Comparison of ENCODE assay signal across 8 mouse cellular contexts in the genomic region with DNA sequence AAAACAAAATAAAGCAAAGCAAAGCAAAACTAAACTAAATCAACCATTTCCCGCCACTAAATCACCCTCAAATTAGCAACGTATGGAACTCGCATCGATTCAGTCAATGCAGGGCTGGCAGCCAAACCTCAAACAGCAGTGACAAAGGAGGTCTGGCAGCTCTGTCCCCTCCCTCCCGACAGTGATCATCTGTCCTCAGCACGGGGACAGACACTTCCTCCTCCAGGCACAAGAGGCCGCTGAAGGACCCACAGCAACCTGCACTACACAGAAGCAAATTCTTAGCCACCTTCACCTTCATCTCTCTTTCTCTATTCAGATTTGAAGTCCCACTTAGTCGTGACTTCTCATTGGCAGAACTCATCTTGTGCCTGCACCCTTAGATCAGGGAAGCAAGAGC. TPM values are rescaled to one million over a fixed set of nuclear protein-coding genes. Genes with fewer than 3 reads are reported as not detected.
A peak's percentile ranks its signal among the peaks of the same experiment; 100 is the strongest.
DNase-seq lines count a peak whose midpoint lies in the region; ATAC-seq and TF ChIP-seq lines count a peak whose summit lies in the region.

No protein-coding gene starts in this region.

- no peaks in the 10 kb centered on the region for H3K9me3 ChIP-seq in ES-Bruce4 (replicated peaks; ENCODE audit: control insufficient read depth, insufficient read depth, low read length, poor library complexity, severe bottlenecking)
- no peaks in the 10 kb centered on the region for H3K9me3 ChIP-seq in intestine, postnatal 0 days (ENCODE audit: control insufficient read depth)
- H3K9me3 ChIP-seq in liver, postnatal 0 days (ENCODE audit: low read length) = no peaks in the 10 kb centered on the region
- no peaks in the 10 kb centered on the region for H3K9me3 ChIP-seq in neural tube, embryonic 11.5 days (ENCODE audit: control insufficient read depth, low read length)

- no peak for ATAC-seq in intestine, postnatal 0 days
- ATAC-seq in liver, postnatal 0 days = 0 out of 2 replicates have a peak, but pooled peaks have one; percentile 7
- no peak; the same call in 1 of the 2 replicates for ATAC-seq in neural tube, embryonic 11.5 days (ENCODE audit: insufficient read depth, low FRiP score, low TSS enrichment)

- TF ChIP-seq CTCF in ES-Bruce4 (IDR thresholded peaks at IDR 0.05; ENCODE audit: low read depth, low read length) = peak; percentile 74
- peak; percentile 80 for TF ChIP-seq CTCF in intestine, postnatal 0 days (IDR thresholded peaks at IDR 0.05; ENCODE audit: low read depth)
- TF ChIP-seq CTCF in liver, postnatal 0 days (IDR thresholded peaks at IDR 0.05; ENCODE audit: low read depth) = peak; percentile 94

- peak; percentile 60 for DNase-seq in 3134 (ENCODE audit: extremely low read depth, insufficient read length, low spot score)
- DNase-seq in cerebellum, adult 9-10 months = peak; percentile 89
- DNase-seq in gastrocnemius, postnatal 25 days = peak; percentile 46
- peak; percentile 80 for DNase-seq in liver, postnatal 0 days
- DNase-seq in neural tube, embryonic 11.5 days (ENCODE audit: low spot score) = peak; percentile 53
- DNase-seq in thymus, postnatal 10 days (ENCODE audit: low spot score in 2 of 2) = peak; percentile 56 to 62

- H3K4me3 ChIP-seq in ES-Bruce4 (ENCODE audit: low read depth, low read length) = no peak overlapping the region
- H3K4me3 ChIP-seq in intestine, postnatal 0 days (ENCODE audit: low read depth, low read length) = no peak overlapping the region
- no peak overlapping the region for H3K4me3 ChIP-seq in liver, postnatal 0 days (ENCODE audit: low read depth, low read length)
- no peak overlapping the region for H3K4me3 ChIP-seq in neural tube, embryonic 11.5 days (ENCODE audit: low read depth, low read length)

- TF ChIP-seq EP300 in ES-Bruce4 (IDR thresholded peaks at IDR 0.05; ENCODE audit: insufficient read depth, low read depth, low read length) = no peak
- no peak for TF ChIP-seq EP300 in liver, postnatal 0 days (IDR thresholded peaks at IDR 0.05; ENCODE audit: low read depth)

- peak overlapping the region; percentile 39; the same call in 1 of the 2 replicates for H3K4me2 ChIP-seq in intestine, postnatal 0 days (replicated peaks; ENCODE audit: low read depth)
- no peak overlapping the region for H3K4me2 ChIP-seq in liver, postnatal 0 days (ENCODE audit: low read depth, low read length)
- no peak overlapping the region for H3K4me2 ChIP-seq in neural tube, embryonic 11.5 days (ENCODE audit: low read depth)

- no peaks in the 10 kb centered on the region for H3K36me3 ChIP-seq in ES-Bruce4 (ENCODE audit: control insufficient read depth, insufficient read depth, low read length, poor library complexity, severe bottlenecking)
- peaks cover 4% of the 10 kb centered on the region; the same call in 1 of the 2 replicates for H3K36me3 ChIP-seq in intestine, postnatal 0 days (ENCODE audit: control insufficient read depth, insufficient read depth)
- peaks cover 8% of the 10 kb centered on the region; the same call in 1 of the 2 replicates for H3K36me3 ChIP-seq in liver, postnatal 0 days (replicated peaks; ENCODE audit: insufficient read depth, low read length)
- no peaks in the 10 kb centered on the region for H3K36me3 ChIP-seq in neural tube, embryonic 11.5 days (ENCODE audit: control insufficient read depth, insufficient read depth, low read length)

- no peak overlapping the region for H3K9ac ChIP-seq in ES-Bruce4 (ENCODE audit: low read depth, poor library complexity, severe bottlenecking)
- no peak overlapping the region for H3K9ac ChIP-seq in intestine, postnatal 0 days (ENCODE audit: low read depth, low read length)
- no peak overlapping the region for H3K9ac ChIP-seq in liver, postnatal 0 days (replicated peaks)
- no peak overlapping the region for H3K9ac ChIP-seq in neural tube, embryonic 11.5 days (ENCODE audit: low read length)

- no peak for TF ChIP-seq POLR2A in ES-Bruce4 (IDR thresholded peaks at IDR 0.05; ENCODE audit: insufficient read depth, low read length)

- no peaks in the 10 kb centered on the region for H3K27me3 ChIP-seq in ES-Bruce4 (ENCODE audit: control insufficient read depth, insufficient read depth, low read length, poor library complexity, severe bottlenecking)
- no peaks in the 10 kb centered on the region for H3K27me3 ChIP-seq in intestine, postnatal 0 days (replicated peaks; ENCODE audit: control insufficient read depth, insufficient read depth, low read length)
- no peaks in the 10 kb centered on the region for H3K27me3 ChIP-seq in liver, postnatal 0 days (ENCODE audit: insufficient read depth, low read length)
- no peaks in the 10 kb centered on the region for H3K27me3 ChIP-seq in neural tube, embryonic 11.5 days (ENCODE audit: control insufficient read depth, insufficient read depth, low read length)

- H3K4me1 ChIP-seq in ES-Bruce4 (ENCODE audit: control insufficient read depth, insufficient read depth, low read length) = peaks cover 4% of the 10 kb centered on the region
- H3K4me1 ChIP-seq in intestine, postnatal 0 days (replicated peaks; ENCODE audit: control insufficient read depth, insufficient read depth, low read length) = no peaks in the 10 kb centered on the region; the same call in 1 of the 2 replicates
- peaks cover 20% of the 10 kb centered on the region for H3K4me1 ChIP-seq in liver, postnatal 0 days (ENCODE audit: insufficient read depth)
- H3K4me1 ChIP-seq in neural tube, embryonic 11.5 days (ENCODE audit: control insufficient read depth, insufficient read depth, low read length) = no peaks in the 10 kb centered on the region

- no peak overlapping the region for H3K27ac ChIP-seq in ES-Bruce4 (ENCODE audit: insufficient read depth, low read length)
- H3K27ac ChIP-seq in intestine, postnatal 0 days (ENCODE audit: low read depth, low read length) = no peak overlapping the region
- no peak overlapping the region for H3K27ac ChIP-seq in liver, postnatal 0 days (ENCODE audit: low read depth)
- H3K27ac ChIP-seq in neural tube, embryonic 11.5 days (ENCODE audit: low read depth, low read length) = no peak overlapping the region

- WGBS in intestine, postnatal 0 days = 1% methylated on average over 8 of the region's 8 CpGs
- 1% methylated on average over 8 of the region's 8 CpGs for WGBS in liver, postnatal 0 days (ENCODE audit: insufficient replicate concordance)
- WGBS in neural tube, embryonic 11.5 days = 3% methylated on average over 8 of the region's 8 CpGs

RNA-seq across cellular contexts. Expression of gene Dnajb2, which starts 1.6 kb away (rescaled TPM):
- polyA plus RNA-seq in ES-Bruce4 (2011; ENCODE audit: insufficient read depth, insufficient read length, low read depth, missing spikeins) = 18.9 and 23.8 TPM in 2 replicates
- total RNA-seq in gastrocnemius, postnatal 25 days (2021) = 10 to 100 TPM; 58.4 to 60.9 TPM
- 10.9 and 11.4 TPM in 2 replicates for polyA plus RNA-seq in intestine, postnatal 0 days (2015; fragmentation: Nextera tagmentation; extraction: Ambion mirVana)
- 29.0 and 31.0 TPM in 2 replicates for polyA plus RNA-seq in liver, postnatal 0 days (2015; fragmentation: Nextera tagmentation; extraction: Ambion mirVana)
- polyA plus RNA-seq in neural tube, embryonic 11.5 days (2014; fragmentation: Nextera tagmentation; extraction: Ambion mirVana) = 20.5 and 21.9 TPM in 2 replicates

RNA-seq across cellular contexts. Expression of gene A630095N17Rik, which starts 2.7 kb away (rescaled TPM):
- polyA plus RNA-seq in ES-Bruce4 (2011; ENCODE audit: insufficient read depth, insufficient read length, low read depth, missing spikeins) = not detected in 2 replicates
- total RNA-seq in gastrocnemius, postnatal 25 days (2021) = not detected
- polyA plus RNA-seq in intestine, postnatal 0 days (2015; fragmentation: Nextera tagmentation; extraction: Ambion mirVana) = not detected in 2 replicates
- 0.18 TPM in 1 of 2 replicates, not detected in the other for polyA plus RNA-seq in liver, postnatal 0 days (2015; fragmentation: Nextera tagmentation; extraction: Ambion mirVana)
- polyA plus RNA-seq in neural tube, embryonic 11.5 days (2014; fragmentation: Nextera tagmentation; extraction: Ambion mirVana) = not detected in 2 replicates

RNA-seq across cellular contexts. Expression of gene Tuba4a, which starts 14.9 kb away (rescaled TPM):
- polyA plus RNA-seq in ES-Bruce4 (2011; ENCODE audit: insufficient read depth, insufficient read length, low read depth, missing spikeins) = 97.4 and 113 TPM in 2 replicates
- 100 to 1,000 TPM; 749 to 982 TPM for total RNA-seq in gastrocnemius, postnatal 25 days (2021)
- polyA plus RNA-seq in intestine, postnatal 0 days (2015; fragmentation: Nextera tagmentation; extraction: Ambion mirVana) = 113 and 119 TPM in 2 replicates
- polyA plus RNA-seq in liver, postnatal 0 days (2015; fragmentation: Nextera tagmentation; extraction: Ambion mirVana) = 291 and 298 TPM in 2 replicates
- 17.6 and 18.0 TPM in 2 replicates for polyA plus RNA-seq in neural tube, embryonic 11.5 days (2014; fragmentation: Nextera tagmentation; extraction: Ambion mirVana)

RNA-seq across cellular contexts. Expression of gene Stk16, which starts 24.0 kb away (rescaled TPM):
- 27.8 and 37.4 TPM in 2 replicates for polyA plus RNA-seq in ES-Bruce4 (2011; ENCODE audit: insufficient read depth, insufficient read length, low read depth, missing spikeins)
- total RNA-seq in gastrocnemius, postnatal 25 days (2021) = 10 to 100 TPM; 23.1 to 26.0 TPM
- 50.5 and 54.4 TPM in 2 replicates for polyA plus RNA-seq in intestine, postnatal 0 days (2015; fragmentation: Nextera tagmentation; extraction: Ambion mirVana)
- 88.3 and 101 TPM in 2 replicates for polyA plus RNA-seq in liver, postnatal 0 days (2015; fragmentation: Nextera tagmentation; extraction: Ambion mirVana)
- polyA plus RNA-seq in neural tube, embryonic 11.5 days (2014; fragmentation: Nextera tagmentation; extraction: Ambion mirVana) = 114 and 131 TPM in 2 replicates

RNA-seq across cellular contexts. Expression of gene Glb1l, which starts 24.0 kb away (rescaled TPM):
- polyA plus RNA-seq in ES-Bruce4 (2011; ENCODE audit: insufficient read depth, insufficient read length, low read depth, missing spikeins) = 5.1 and 10.6 TPM in 2 replicates
- 1 to 10 TPM; 1.9 to 2.7 TPM for total RNA-seq in gastrocnemius, postnatal 25 days (2021)
- polyA plus RNA-seq in intestine, postnatal 0 days (2015; fragmentation: Nextera tagmentation; extraction: Ambion mirVana) = 3.6 and 3.7 TPM in 2 replicates
- 2.7 and 3.5 TPM in 2 replicates for polyA plus RNA-seq in liver, postnatal 0 days (2015; fragmentation: Nextera tagmentation; extraction: Ambion mirVana)
- 14.7 and 15.0 TPM in 2 replicates for polyA plus RNA-seq in neural tube, embryonic 11.5 days (2014; fragmentation: Nextera tagmentation; extraction: Ambion mirVana)
